ENCODE assay signal across 8 mouse cellular contexts in genomic region chr10:119239633-119239968, GRCm38 (mm10). TPM values are rescaled to one million over a fixed set of nuclear protein-coding genes. Genes with fewer than 3 reads are reported as not detected.
DNase-seq lines count a peak whose midpoint lies in the region; ATAC-seq and TF ChIP-seq lines count a peak whose summit lies in the region.

No protein-coding gene starts in this region.

- peak overlapping the region; percentile 86 for H3K4me2 ChIP-seq in heart, embryonic 12.5 days
- no peak overlapping the region for H3K4me2 ChIP-seq in CH12.LX (ENCODE audit: insufficient read depth, low read depth, poor library complexity, severe bottlenecking)
- H3K4me2 ChIP-seq in forebrain, embryonic 14.5 days (ENCODE audit: low read length): peak overlapping the region; percentile 72
- H3K4me2 ChIP-seq in liver, embryonic 16.5 days (ENCODE audit: low read depth, low read length): peak overlapping the region; percentile 81

- no peak for TF ChIP-seq RAD21 in CH12.LX (IDR thresholded peaks at IDR 0.05; ENCODE audit: low read depth, low read length)

- no peaks in the 10 kb centered on the region for H3K9me3 ChIP-seq in heart, embryonic 12.5 days (replicated peaks)
- no peaks in the 10 kb centered on the region for H3K9me3 ChIP-seq in CH12.LX (replicated peaks; ENCODE audit: low read length)
- H3K9me3 ChIP-seq in forebrain, embryonic 14.5 days (replicated peaks; ENCODE audit: control insufficient read depth, low read length): no peaks in the 10 kb centered on the region
- no peaks in the 10 kb centered on the region for H3K9me3 ChIP-seq in liver, embryonic 16.5 days (replicated peaks; ENCODE audit: control insufficient read depth, low read length)

- H3K79me2 ChIP-seq in CH12.LX (replicated peaks; ENCODE audit: control insufficient read depth, extremely low read depth, insufficient read depth, poor library complexity, severe bottlenecking): peaks cover 45% of the 10 kb centered on the region

- dilution Hi-C loops in CH12.LX (cut with MboI; ENCODE audit: extremely low pct_ligation_motif_present, extremely low pct_unique_long_range_greater_than_20kb, low sequenced_read_pairs): no loop called here

- H3K4me1 ChIP-seq in heart, embryonic 12.5 days (replicated peaks): peaks cover 18% of the 10 kb centered on the region
- peaks cover 0 to 21% of the 10 kb centered on the region in 2 experiments; a peak in 2 of 4 replicates for H3K4me1 ChIP-seq in CH12.LX (ENCODE audit: control insufficient read depth in 1 of 2, insufficient read depth in 2 of 2)
- peaks cover 14% of the 10 kb centered on the region; the same call in 1 of the 2 replicates for H3K4me1 ChIP-seq in forebrain, embryonic 14.5 days (ENCODE audit: control insufficient read depth, insufficient read depth, low read length)
- peaks cover 12% of the 10 kb centered on the region for H3K4me1 ChIP-seq in liver, embryonic 16.5 days (ENCODE audit: control insufficient read depth, low read depth, low read length)

- H3K4me3 ChIP-seq in heart, embryonic 12.5 days: peak overlapping the region; percentile 76
- H3K4me3 ChIP-seq in CH12.LX (replicated peaks in 1 of 3; ENCODE audit: low read depth in 2 of 3, low read length in 2 of 3, poor library complexity in 1 of 3): peak overlapping the region; percentile 86 to 96 (median 93)
- H3K4me3 ChIP-seq in forebrain, embryonic 14.5 days (ENCODE audit: low read depth, low read length): peak overlapping the region; percentile 97
- H3K4me3 ChIP-seq in liver, embryonic 16.5 days (ENCODE audit: low read depth, low read length): peak overlapping the region; percentile 92

- in situ Hi-C loops in CH12.LX (cut with MboI; ENCODE audit: low pct_ligation_motif_present, low pct_unique_long_range_greater_than_20kb, low sequenced_read_pairs): no loop called here

- TF ChIP-seq CTCF in CH12.LX (conservative IDR thresholded peaks at IDR 0.05 in 1 of 2, IDR thresholded peaks at IDR 0.05 in 1 of 2; ENCODE audit: low read depth in 2 of 2, low read length in 2 of 2): no peak

- H3K27ac ChIP-seq in heart, embryonic 12.5 days (ENCODE audit: poor library complexity, severe bottlenecking): peak overlapping the region; percentile 99
- H3K27ac ChIP-seq in CH12.LX (ENCODE audit: insufficient read depth, low read depth): peak overlapping the region; percentile 86
- peak overlapping the region; percentile 96 for H3K27ac ChIP-seq in forebrain, embryonic 14.5 days (ENCODE audit: low read depth, low read length)
- H3K27ac ChIP-seq in liver, embryonic 16.5 days (ENCODE audit: low read length): peak overlapping the region; percentile 93

- no peak for DNase-seq in heart, postnatal 4 days
- DNase-seq in CH12.LX (ENCODE audit: extremely low read depth): no peak
- no peak for DNase-seq in forebrain, embryonic 14.5 days (ENCODE audit: low spot score)
- DNase-seq in frontal cortex, postnatal 25 days (ENCODE audit: low spot score in 2 of 2): no peak
- no peak for DNase-seq in gastrocnemius, postnatal 10 days

- ATAC-seq in heart, embryonic 12.5 days (ENCODE audit: insufficient number of reproducible peaks, low FRiP score): no peak; the same call in 1 of the 2 replicates
- no peak for ATAC-seq in forebrain, embryonic 14.5 days
- ATAC-seq in liver, embryonic 16.5 days (ENCODE audit: low read depth): peak; percentile 17
- ATAC-seq in inflammation-experienced regulatory T-cells, adult 6 months: no peak

- 0% methylated on average over 37 of the region's 37 CpGs for WGBS in heart, embryonic 12.5 days
- WGBS in forebrain, embryonic 14.5 days: under 1% methylated on average over 35 of the region's 37 CpGs
- WGBS in liver, embryonic 16.5 days (ENCODE audit: insufficient replicate concordance): 0% methylated on average over 30 of the region's 37 CpGs

- peaks cover 8% of the 10 kb centered on the region for H3K36me3 ChIP-seq in heart, embryonic 12.5 days
- peaks cover 4 to 19% of the 10 kb centered on the region in 2 experiments for H3K36me3 ChIP-seq in CH12.LX (replicated peaks in 1 of 2; ENCODE audit: control insufficient read depth in 1 of 2, insufficient read depth in 1 of 2, low read length in 1 of 2)
- peaks cover 11% of the 10 kb centered on the region for H3K36me3 ChIP-seq in forebrain, embryonic 14.5 days (ENCODE audit: control insufficient read depth, insufficient read depth, low read length)
- H3K36me3 ChIP-seq in liver, embryonic 16.5 days (ENCODE audit: control insufficient read depth, insufficient read depth): no peaks in the 10 kb centered on the region

- H3K27me3 ChIP-seq in heart, embryonic 12.5 days (replicated peaks): no peaks in the 10 kb centered on the region
- no peaks in the 10 kb centered on the region for H3K27me3 ChIP-seq in CH12.LX (replicated peaks)
- H3K27me3 ChIP-seq in forebrain, embryonic 14.5 days (replicated peaks; ENCODE audit: control insufficient read depth, insufficient read depth, low read length): no peaks in the 10 kb centered on the region
- H3K27me3 ChIP-seq in liver, embryonic 16.5 days (ENCODE audit: control insufficient read depth, insufficient read depth, low read depth, low read length): no peaks in the 10 kb centered on the region

- peak overlapping the region; percentile 99 for H3K9ac ChIP-seq in heart, embryonic 12.5 days
- H3K9ac ChIP-seq in CH12.LX (ENCODE audit: insufficient read depth, low read depth): peak overlapping the region; percentile 89
- peak overlapping the region; percentile 96 for H3K9ac ChIP-seq in forebrain, embryonic 14.5 days (ENCODE audit: low read length)
- peak overlapping the region; percentile 95 for H3K9ac ChIP-seq in liver, embryonic 16.5 days (ENCODE audit: low read depth, low read length)

- no peak for TF ChIP-seq EP300 in CH12.LX (IDR thresholded peaks at IDR 0.05; ENCODE audit: low read length)

- no peak for TF ChIP-seq POLR2A in CH12.LX (IDR thresholded peaks at IDR 0.05; ENCODE audit: low read depth, low read length)

TF ChIP-seq in CH12.LX, 34 proteins besides CTCF, POLR2A, EP300 and RAD21:
- TF ChIP-seq ELF1 (IDR thresholded peaks at IDR 0.05; ENCODE audit: low read depth, low read length) (no peak), JUND (conservative IDR thresholded peaks at IDR 0.05; ENCODE audit: low read depth, low read length) (no peak), SIN3A (IDR thresholded peaks at IDR 0.05; ENCODE audit: low read length) (no peak), MXI1 (IDR thresholded peaks at IDR 0.05; ENCODE audit: low read depth, low read length) (no peak), ZNF384 (IDR thresholded peaks at IDR 0.05; ENCODE audit: low read depth, low read length) (no peak), HCFC1 (IDR thresholded peaks at IDR 0.05; ENCODE audit: low read depth, low read length) (no peak), TBP (conservative IDR thresholded peaks at IDR 0.05; ENCODE audit: low read depth, low read length) (no peak), CHD1 (IDR thresholded peaks at IDR 0.05; ENCODE audit: low read depth, low read length) (no peak)

RNA-seq across cellular contexts. Expression of gene Cand1, which starts 0.3 kb away (rescaled TPM):
- 66.0 and 71.3 TPM in 2 replicates for polyA plus RNA-seq in heart, embryonic 12.5 days (2016; fragmentation: Nextera tagmentation; extraction: Ambion mirVana)
- total RNA-seq in heart, postnatal 4 days (2021): 10 to 100 TPM; 85.4 to 89.8 TPM
- 71.2 and 76.1 TPM in 2 replicates for total RNA-seq in CH12.LX (2012; rRNA removed)
- 93.2 and 97.5 TPM in 2 replicates for total RNA-seq in CH12.LX (2014; rRNA removed)
- 109 and 126 TPM in 2 replicates for polyA plus RNA-seq in CH12.LX (2012; ENCODE audit: insufficient read length, low read depth)
- 60.2 and 63.9 TPM in 2 replicates for polyA plus RNA-seq in forebrain, embryonic 14.5 days (2014; fragmentation: Nextera tagmentation; extraction: Ambion mirVana)
- polyA plus RNA-seq in liver, embryonic 16.5 days (2015; fragmentation: Nextera tagmentation; extraction: Ambion mirVana): 12.0 and 12.4 TPM in 2 replicates
- 10 to 100 TPM; 37.9 to 56.3 TPM for total RNA-seq in gastrocnemius, postnatal 10 days (2021)
- 10 to 100 TPM; 19.8 to 22.7 (median 20.4) TPM for polyA plus RNA-seq in inflammation-experienced regulatory T-cells, adult 6 months (2017; shearing (Covaris generic))
